Mouse (Mus musculus) bone marrow macrophage, adult 2 months (primary cell): ENCODE data around the gene Ccdc18.

ENCODE experiments used
- CTCF ChIP-seq: IDR thresholded peaks from 2 replicates; pipeline ENCODE4 v1.5.1; 2012; ENCODE audit warnings: low read depth, mild to moderate bottlenecking, low read length, moderate library complexity
- POLR2A ChIP-seq: IDR thresholded peaks from 2 replicates; pipeline ENCODE4 v1.6.1; 2012; ENCODE audit warnings: mild to moderate bottlenecking, low read depth, low read length, borderline replicate concordance

- TF ChIP-seq CTCF: no peak
- TF ChIP-seq POLR2A: no peak
Measured at GRCm38 (mm10) chr5:108163695-108164094, 31.0 kb downstream of the Ccdc18 start.
